Mouse (Mus musculus) 3T3-L1 (cell line): ENCODE results near the gene Camsap2.

Source experiments
- DNase-seq: peaks from one replicate; pipeline ENCODE4 v3.0.0-alpha.2; 2015; ENCODE audit warnings: low read depth, low spot score

Camsap2 gene

GRCm38 (mm10) chr1:136259543-136259892 is 86.4 kb downstream of the Camsap2 start:
- DNase-seq = no peak

DNA sequence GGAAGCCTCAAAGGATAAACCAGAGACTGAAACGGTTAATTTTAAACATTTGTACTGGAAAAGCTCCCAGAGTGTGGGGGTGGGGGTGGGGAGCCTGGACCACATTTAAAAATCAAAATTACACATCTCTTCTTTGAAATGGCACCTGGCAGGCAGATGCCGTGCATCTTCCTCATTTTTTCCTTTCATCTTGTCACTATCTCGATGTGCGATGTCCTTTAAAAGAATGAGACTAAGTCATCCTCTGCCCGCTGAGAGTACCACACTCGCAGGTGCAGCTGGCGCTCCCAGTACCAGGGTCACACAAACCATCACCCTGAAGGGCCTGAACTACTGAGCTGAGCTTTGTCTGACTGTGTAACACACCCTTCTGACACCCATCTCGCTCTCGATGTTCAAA is 87.4 kb downstream of the Camsap2 start:
- no peak for DNase-seq

GRCm38 (mm10) chr1:136255657-136256056 is 90.2 kb downstream of the Camsap2 start:
- DNase-seq = no peak

GRCm38 (mm10) chr1:136255174-136255573 is 90.7 kb downstream of the Camsap2 start:
- DNase-seq = peak; percentile 57

- no peak for DNase-seq
Observed at GRCm38 (mm10) chr1:136254503-136255065, 91.3 kb downstream of the Camsap2 start.

- no peak for DNase-seq
Observed at GRCm38 (mm10) chr1:136253472-136253871, 92.4 kb downstream of the Camsap2 start.

- DNase-seq = no peak
Observed at GRCm38 (mm10) chr1:136249662-136250061, 96.2 kb downstream of the Camsap2 start.

- DNase-seq = no peak
Observed at GRCm38 (mm10) chr1:136247393-136247792, 98.5 kb downstream of the Camsap2 start.

DNA sequence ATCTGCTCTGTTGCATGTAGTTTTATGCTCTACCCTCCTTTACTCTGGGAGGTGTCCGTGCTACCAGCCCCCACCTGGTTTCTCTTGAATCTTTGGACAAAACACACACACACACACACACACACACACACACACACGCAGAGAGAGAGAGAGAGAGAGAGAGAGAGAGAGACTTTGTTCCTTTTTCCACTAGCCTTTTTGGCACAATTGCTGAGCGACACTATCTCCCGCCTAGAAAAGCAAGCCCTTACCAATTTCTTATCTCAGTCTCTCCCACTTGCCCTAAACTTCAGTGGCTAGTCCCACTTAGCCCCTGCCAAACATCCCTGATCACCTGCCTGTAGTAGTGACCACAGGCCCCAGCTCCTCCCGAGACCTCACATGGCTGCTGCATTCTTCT is 101.4 kb downstream of the Camsap2 start:
- DNase-seq = no peak

DNA sequence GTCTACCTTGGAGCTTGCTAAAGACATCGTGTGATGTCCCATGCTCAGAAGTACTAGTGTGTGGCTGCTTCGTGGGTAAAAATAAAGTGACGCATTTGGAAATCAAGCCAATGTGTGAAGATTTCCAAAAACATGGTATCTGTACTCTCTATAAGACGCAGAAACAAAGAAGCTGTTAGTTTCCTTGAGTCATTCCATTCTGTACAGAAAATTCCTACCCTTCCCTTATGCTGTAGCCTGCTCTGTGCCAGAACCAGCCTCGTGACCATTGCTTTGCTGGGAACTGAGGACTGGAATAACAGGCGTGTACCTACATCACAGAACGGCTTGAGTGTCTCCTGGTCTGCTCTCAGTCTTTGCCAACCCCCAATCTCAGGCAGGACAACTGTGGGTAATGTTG is 104.1 kb downstream of the Camsap2 start:
- no peak for DNase-seq

- DNase-seq = no peak
Observed at GRCm38 (mm10) chr1:136238495-136238894, 107.4 kb downstream of the Camsap2 start.

DNA sequence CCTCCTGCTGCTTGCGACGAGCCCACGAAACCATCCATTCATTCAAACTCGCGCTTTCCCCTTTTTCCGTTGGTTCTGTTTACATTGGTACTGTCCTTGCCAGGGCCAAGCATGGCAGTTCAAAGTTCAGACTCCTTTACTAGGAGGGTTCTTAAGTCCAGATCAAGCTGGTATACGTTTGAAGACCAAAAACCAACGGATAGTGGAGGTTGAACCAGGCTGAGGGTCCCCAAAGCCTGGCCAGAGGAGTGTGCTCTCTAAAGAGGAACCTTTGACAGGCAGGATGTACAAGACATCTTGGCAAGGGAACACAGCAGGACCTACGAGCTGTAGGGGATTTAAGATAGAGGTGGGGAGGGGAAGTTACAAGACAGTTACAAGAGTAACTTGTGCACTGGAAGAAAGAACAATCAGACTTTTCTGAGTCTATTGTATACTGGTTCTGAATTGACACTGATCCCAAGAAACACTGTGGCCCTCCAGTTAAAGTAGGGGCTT is 111.3 kb downstream of the Camsap2 start:
- no peak for DNase-seq

DNA sequence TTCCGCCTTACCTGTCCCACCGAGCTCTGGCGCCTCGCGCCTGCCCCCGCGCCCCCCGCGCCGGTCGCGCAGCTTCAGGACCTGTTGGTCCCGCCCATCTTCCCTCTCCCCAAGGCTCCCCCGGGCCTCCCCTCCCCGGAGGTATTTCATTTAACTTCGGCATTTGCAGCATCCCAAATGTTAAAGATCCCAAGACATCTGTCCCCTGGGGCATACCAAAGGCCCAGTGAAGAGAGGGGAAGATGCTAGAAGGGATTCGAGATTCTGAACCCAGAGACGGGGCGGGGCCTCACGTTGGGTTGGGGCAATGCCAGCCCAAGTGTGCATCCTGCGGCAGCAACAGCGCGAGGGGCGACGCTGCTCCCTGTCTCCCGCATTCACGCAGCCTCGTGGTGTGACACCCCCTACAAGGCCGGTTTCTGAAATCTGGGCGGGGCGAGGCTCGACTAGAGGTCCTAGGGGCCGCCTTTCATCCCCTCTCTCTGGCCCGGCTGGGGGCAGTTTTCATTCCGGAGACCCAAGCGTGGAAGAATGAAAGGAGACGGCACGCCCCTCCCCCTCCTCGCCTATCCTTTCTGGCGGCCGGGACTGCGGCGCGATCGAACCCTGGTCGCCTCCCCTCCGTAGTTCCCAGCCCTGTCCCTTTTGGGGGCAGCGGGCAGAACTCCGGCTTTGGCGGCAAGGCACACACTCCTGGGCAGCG is 111.9 kb downstream of the Camsap2 start, which contains the start of gene Inava:
Gene Inava, minus strand, starts transcription at position 373 of the 703 bp plus-strand sequence.
- peak; percentile 76 for DNase-seq

DNA sequence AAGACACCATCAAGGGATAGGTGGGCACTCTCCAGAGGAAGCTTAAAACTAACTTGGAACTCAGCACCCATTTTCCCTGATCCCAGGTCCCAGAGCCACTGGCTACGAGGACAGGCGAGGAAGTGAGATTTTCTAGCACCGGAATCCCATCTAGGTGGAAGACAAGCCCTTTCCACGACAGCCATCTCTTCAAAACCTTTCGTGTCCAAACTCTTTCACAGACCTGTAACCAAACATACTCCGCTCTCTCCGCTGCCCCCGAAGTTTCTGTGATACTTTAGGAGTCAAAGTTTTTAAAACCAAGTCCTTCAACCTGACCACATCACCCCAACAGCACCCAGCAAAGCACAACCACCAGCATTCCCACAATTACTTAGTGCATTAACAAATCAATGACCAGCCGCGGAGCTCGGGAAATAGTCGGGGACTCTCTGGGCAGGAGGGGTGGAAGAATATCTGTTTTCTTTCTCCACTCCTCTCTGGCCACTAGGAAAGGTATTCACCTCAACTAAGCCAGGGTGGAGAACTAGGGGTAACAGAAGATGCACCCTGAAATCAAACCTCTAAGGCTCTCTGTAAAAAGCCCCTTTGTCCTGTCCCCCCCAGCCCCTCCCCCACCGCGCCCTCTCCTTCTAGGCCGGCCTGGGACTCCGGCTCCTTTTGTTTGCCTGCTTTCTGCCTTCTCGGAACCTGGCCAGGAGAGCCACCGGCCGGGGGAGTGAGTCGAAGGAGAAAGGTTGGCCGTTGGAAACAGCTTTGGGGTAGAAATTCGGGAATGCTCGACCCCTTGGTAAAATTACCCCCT is 112.7 kb downstream of the Camsap2 start:
- DNase-seq = peak; percentile 39

DNA sequence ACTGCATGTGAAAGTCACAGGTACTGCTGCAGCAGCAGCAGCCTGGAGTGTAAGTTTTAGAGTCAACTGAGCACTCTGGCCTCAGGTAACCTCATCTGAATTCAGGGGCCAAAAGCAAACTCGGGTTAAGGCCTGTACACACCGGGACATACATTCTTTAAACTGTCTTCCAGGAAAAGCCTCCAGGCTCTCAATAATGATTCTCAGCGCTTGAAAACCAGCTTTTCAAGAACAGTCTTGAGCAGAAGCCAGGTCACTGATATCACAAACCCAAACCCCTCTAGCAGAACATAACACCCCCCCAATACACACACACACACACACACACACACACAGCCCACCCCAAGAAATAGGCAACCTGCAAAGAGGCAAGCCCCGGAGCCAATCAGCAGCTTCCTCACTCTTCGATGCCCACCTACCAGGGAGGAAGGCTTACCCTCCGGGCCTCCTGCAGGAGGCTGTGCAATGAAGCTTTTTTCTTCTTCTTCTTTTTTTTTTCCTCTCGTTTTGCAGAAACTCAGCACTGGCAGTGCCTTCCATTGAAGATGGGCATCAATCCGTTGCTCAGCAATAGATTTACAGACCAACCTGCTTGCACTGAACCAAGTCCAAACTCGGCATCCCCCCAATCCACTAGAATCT is 113.5 kb downstream of the Camsap2 start:
- DNase-seq = no peak

DNA sequence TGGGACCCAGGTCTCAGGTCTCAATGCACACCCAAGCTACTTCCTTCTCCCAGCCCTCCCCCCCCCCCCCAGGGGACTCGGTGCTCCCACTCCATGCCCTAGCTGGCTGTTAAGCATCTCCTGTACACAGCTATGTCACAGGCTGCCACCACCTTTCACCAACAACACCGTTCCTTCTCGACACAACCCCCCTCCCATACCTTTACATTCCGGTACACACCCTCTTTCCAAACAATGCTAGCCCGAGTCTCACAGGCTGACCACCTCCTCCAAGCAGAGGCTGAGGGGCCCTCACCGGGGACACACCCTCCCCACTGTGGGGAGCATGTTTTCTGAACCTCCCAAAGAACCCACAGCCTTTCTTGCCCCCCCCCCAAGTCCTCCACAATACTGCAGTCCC is 114.3 kb downstream of the Camsap2 start:
- no peak for DNase-seq

- no peak for DNase-seq
Observed at GRCm38 (mm10) chr1:136230201-136230600, 115.7 kb downstream of the Camsap2 start.

GRCm38 (mm10) chr1:136229040-136229373 is 116.9 kb downstream of the Camsap2 start:
- no peak for DNase-seq

DNA sequence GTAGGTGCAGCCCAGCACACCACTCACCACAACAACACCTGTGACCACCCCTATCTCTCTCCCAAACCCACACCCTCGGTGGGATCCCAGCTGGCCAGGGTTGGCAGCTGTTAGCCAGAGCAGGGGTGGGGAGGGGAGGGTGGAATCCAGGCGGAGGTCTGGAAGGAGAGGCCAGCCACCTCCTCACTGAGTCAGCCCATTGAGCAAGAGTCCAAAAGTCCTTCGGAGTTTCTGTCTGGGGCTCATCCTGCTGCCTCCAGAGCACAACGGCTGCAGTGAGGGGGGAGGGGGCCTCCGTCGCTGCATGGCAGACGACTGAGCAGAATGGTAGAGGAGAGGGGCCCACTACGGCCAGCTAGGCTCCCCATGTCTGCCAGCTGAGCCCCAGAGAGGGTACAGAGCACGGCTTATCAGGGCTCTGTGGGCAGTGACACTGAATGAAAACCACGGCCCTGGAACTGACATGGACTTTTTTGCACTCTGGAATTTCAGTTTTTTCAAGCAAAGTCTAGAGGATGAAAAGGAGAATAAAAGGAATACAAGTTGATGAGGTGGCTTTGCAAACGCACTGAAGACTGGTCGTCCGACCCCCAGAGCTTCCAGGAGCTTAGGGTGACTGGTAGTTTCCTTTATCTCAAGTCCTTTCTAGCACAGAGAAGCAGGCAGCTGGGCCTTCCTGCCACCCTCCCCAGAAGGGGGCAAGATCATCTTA is 117.4 kb downstream of the Camsap2 start:
- DNase-seq = peak; percentile 86

DNA sequence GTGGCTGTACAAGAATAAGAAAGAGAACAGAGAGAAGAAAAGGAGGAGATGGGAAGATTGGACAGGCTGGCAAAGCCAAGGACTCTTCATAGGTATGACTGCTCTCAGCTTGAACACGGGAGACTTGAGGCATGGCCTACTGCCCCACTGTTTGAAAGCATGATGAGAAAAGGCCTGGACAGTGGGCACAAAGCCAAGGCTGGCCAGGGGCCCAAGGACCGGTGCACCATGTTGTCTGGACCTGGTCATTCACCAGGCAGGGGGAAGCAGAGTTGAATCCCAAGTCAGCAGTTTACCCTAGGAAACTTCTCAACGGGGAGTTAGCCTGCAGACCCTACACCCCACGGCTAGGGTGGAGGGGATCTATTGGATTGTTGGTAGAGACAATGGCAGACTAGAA is 118.0 kb downstream of the Camsap2 start:
- DNase-seq = peak; percentile 64

DNA sequence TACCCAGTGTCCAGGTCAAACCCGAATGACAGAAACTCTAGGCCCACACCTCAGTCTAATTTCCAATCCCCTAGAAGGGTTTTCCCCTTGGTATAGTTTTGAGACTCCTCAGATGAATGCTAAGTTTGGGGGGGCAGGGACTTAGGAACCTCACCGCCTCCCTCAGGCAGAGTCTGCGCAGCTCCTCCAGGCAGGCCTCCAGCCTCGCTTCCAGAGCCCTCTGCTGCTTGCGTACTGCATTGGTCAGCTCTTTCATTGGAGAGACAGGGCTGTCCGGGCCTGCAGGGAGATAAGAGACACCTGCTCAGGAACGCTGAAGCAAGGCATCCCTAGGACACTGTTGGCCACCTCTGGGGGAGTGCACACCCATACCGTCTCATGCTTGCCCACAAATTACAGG is 119.3 kb downstream of the Camsap2 start:
- no peak for DNase-seq

DNA sequence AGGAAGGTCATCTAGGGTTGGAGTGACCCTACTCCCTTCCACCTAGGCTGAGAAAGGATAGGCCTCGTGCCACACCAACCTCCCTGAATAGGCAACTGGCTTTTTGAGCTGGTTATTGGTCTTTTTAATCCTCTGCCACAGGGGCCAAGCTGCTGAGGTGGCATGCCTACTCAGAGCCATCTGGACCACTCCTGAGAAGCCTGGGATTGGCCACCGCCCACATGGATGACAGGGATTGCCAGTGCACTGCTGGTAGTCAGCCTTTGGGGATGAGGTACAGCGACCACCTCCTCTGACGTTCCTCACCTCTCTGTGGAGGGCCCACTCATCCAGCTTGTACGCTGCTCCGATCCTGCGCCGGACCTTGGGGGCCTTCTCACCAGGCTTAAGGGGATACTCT is 120.1 kb downstream of the Camsap2 start:
- DNase-seq = no peak
